Mouse (Mus musculus) skeletal muscle tissue, adult 2 months (tissue): ENCODE measurements around the gene Gapvd1.
"Not testable (repeated sequence)": the region's sequence is repeated elsewhere in the genome, so short reads cannot be mapped to it uniquely, and the experiment has no call there.

Source experiments
- DNase-seq: peaks from one replicate; pipeline ENCODE4 v3.0.0-alpha.2; 2012; ENCODE audit warnings: low read depth, low spot score

Gene Gapvd1

GRCm38 (mm10) chr2:34754551-34755358, at the start of gene Gapvd1:
Gapvd1 (minus strand) TSS chr2:34755232.
- DNase-seq, result no peak

DNA sequence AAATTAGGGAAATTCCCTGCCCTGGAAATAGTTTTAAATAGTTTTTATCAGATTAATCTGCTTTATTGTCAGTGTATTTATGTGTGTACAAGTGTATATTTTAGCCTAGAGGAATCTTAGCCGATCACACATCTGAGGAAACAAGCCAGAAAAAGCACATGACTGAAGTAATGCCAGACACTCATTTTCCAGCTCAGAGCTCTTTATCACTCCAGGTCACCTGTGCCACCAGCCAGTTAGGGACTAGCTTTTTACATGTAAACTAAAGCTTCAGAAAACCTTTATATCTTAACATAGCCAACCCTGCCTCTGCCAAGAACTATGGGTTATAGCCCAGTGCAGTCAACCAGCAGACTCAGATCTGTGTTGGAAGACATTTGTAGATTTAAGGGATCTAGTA, 49.8 kb upstream of the Gapvd1 start:
- no peak for DNase-seq

GRCm38 (mm10) chr2:34804172-34804571, 49.1 kb upstream of the Gapvd1 start:
- no peak for DNase-seq

DNA sequence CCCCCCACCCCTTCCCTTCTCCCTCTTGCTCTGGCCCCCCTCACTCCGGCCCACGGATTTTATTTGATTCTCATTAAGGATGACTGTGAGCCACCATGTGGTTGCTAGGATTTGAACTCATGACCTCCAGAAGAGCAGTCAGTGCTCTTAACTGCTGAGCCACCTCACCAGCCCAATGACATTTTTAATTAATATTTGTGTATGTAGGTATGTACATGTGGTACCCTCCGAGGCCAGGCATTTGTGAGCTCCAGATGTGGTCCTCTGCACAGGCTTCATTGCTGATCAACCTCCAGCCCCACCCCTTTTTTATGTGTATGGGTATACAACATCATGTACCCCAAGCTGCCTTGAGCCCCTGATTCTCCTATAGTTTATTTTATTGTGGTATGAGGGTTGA, 48.7 kb upstream of the Gapvd1 start:
- no peak for DNase-seq

DNA sequence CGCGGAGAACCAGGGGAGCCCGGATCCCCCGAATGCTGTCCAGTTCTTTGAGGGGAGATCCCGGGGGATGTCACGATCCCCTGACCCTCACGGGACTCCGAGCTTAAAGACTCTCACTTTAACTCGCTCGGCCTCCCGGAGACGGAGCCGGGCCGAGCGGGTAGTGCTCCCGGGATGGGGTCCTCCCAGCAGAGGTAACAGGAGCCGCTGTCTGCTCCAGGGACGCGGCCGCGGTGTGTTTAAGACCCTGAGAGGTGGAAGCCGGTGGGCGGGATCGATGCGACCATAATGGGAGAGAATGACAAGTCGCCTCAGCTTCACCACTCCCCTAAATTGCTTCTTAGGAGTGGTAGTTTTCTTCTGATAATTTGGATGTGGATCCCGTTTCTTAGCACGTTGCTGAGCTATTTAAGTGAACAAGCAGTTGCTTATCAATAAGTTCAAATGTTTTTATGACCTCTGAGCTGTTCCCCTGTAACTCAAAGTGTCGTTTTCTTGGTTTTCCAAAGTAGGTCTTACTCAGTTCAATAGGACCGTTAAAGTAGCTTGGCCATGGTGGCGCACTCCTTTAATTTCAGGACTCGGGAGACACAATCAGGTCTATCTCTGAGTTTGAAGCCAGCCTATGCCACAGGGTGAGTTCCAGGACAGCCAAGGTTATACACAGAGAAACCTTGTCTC, 47.7 kb upstream of the Gapvd1 start:
- DNase-seq, result not testable (repeated sequence)

- DNase-seq, result peak; percentile 99
Observed at GRCm38 (mm10) chr2:34801516-34802482, 46.8 kb upstream of the Gapvd1 start.

GRCm38 (mm10) chr2:34800371-34800770, 45.3 kb upstream of the Gapvd1 start:
- DNase-seq, result no peak

DNA sequence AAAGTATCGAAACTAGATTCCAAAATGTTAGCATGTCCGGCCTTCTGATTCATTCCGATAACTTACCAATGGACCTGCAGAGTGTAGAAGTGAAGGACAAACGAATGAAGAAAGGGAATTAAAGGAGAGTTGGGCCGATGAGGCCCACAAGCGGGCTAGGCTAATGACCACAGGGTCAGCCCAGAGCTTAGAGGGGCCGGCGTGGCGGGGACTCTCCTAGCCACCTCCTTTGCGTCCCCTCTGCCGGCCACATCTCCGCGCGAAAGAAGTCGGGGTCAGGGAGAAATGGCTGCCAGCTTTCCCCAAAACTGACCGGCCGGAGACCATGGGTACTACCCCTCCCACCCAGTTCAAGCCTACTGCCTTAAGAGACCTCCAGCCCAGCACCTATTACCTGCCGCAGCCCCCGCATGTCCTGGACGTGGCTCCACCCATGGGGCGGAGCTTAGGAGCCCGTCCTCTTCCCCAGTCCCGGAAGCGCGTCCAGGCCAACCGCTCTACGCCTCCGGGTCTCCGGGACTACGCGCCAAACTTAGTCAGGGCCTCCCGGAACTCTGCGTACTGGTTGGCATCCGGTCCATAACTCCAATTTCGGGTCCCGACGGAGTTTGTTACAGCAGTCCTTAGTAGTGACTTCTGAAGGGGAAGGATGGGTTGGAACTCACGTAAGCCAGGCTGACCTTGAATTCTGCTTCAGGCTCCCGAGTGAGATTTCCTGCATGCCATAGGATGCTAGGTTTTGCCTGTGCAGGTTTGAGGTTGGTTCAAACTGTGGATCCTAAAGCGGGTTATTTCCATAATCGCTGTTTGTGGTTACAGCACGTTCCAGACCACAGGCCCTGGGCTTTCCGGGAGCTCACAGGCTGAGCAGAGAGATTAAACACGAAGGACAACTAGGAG, 44.6 kb upstream of the Gapvd1 start, which contains the start of gene Rabepk:
Gene Rabepk, minus strand, starts transcription at position 556 of the 900 bp plus-strand sequence.
- DNase-seq, result peak; percentile 83

- no peak for DNase-seq
Observed at GRCm38 (mm10) chr2:34795426-34795825, 40.4 kb upstream of the Gapvd1 start.

DNA sequence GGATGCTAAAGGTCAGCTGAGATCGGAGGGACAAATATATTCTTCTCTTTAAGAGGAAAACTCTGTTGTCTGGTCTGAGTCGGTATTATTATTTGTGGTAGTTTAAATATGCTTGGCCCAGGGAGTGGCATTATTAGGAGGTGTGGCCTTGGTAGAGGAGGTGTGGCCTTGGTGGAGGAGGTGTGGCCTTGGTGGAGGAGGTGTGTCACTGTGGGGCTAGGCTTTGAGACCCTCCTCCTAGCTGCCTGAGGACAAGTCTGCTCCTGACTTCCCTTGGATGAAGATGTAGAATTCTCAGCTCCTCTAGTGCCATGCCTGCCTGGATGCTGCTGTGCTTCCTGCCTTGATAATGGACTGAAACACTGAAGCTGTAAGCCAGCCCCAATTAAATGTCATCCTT, 39.5 kb upstream of the Gapvd1 start:
- no peak for DNase-seq

- not testable (repeated sequence) for DNase-seq
Observed at GRCm38 (mm10) chr2:34792543-34792942, 37.5 kb upstream of the Gapvd1 start.

DNA sequence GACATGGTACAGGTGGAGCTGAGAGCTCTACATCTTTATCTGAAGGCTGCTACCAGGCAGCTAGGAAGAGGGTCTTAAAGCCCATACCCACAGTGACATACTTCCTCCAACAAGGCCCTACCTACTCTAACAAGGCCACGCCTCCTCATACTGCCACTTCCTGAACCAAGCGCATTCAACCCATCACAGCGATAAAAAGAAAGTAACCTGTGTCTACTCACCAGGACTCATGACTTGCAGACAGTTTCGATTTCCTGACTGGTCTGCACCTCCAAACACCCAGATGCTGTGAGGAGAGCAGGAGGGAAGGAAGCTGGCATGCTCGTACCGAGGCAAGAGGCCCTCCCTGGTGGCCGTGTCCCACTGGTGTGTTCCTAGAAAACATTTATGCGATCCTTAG, 35.2 kb upstream of the Gapvd1 start:
- no peak for DNase-seq

DNA sequence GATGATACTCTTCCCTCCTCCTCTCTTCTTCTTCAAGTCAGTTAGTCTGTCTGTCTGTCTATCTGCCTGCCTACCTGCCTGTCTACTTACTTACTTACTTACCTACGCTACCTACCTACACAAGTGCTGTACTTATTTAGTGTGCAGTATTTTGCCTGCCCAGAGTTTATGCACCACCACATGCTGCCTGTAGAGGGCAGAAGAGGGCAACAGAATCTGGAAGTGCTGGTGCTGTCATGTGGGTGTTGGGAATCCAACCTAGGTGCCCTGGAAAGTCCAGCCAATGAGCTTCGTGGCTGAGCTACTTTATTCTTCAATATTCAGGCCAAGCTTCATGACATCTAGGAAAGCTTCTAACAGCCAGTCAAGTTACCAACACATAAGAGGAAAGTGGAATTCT, 29.1 kb upstream of the Gapvd1 start:
- no peak for DNase-seq

DNA sequence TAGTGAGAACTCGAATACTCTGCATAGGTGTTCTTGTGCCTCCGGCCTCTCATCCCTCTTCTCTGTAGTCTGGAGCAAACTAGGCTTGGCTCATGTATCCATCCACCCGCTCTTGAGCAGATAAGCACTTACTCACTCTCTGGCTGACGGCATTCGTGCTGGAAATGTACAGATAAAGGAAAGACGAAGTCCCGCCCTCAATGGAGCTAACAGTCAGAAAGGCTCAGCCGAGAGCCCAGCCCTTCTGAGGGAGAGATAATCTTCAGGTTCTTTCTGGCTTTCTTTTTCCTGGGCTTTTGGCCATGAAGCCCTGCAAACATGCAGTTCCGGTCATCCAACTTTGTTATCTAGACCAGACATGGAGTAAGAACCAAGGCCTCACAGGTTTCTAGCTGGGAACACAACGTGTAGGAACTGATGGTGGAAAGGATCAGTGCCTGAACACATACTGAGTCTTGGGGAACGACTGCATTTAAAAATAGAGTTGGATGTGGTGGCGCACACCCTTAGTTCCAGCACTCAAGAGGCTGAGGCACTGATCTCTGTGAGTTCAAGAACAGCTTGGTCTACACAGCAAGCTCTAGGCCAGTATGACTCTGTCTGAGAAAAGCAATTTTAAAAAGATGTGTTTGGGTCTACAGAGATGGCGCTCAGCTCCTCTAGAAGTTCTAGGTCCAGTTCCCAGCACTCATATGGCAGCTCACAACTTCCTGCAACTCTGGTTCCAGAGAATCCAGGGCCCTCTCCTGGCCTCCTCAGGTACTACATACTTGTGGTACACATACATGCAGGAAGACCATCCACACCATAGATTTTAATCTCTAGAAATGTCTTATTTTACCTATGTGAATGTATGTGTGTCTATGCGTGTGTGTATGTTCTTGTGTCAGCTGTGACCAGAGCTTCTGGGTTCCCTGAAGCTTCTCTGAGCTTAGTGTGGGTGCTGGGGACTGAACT, 28.3 kb upstream of the Gapvd1 start:
- DNase-seq, result no peak

GRCm38 (mm10) chr2:34777237-34777868, 22.3 kb upstream of the Gapvd1 start:
- DNase-seq, result no peak

GRCm38 (mm10) chr2:34774493-34774892, 19.5 kb upstream of the Gapvd1 start:
- DNase-seq, result no peak

- DNase-seq, result no peak
Observed at GRCm38 (mm10) chr2:34773673-34774072, 18.6 kb upstream of the Gapvd1 start.

GRCm38 (mm10) chr2:34772252-34773235, 17.5 kb upstream of the Gapvd1 start:
- DNase-seq, result peak; percentile 38
